Mouse (Mus musculus): ENCODE results near the gene Fnip1. TPM values are rescaled to one million over a fixed set of nuclear protein-coding genes. Genes with fewer than 3 reads are reported as not detected.

The Fnip1 gene
- polyA plus RNA-seq, 1 experiment from 2014 or later: 13.4 TPM

GRCm38 (mm10) chr11:54413017-54413416 lies 25.0 kb upstream of the Fnip1 start:
- 0 out of 2 replicates have a peak overlapping the region, but pooled peaks have one; percentile 9 for H3K4me2 ChIP-seq (ENCODE audit: low read depth, low read length)
- 11% methylated on average over 6 of the region's 6 CpGs for WGBS
- no peak overlapping the region for H3K27ac ChIP-seq (ENCODE audit: low read length)
- no peaks in the 10 kb centered on the region for H3K36me3 ChIP-seq (ENCODE audit: control insufficient read depth, insufficient read depth, low read length)
- no peaks in the 10 kb centered on the region for H3K9me3 ChIP-seq (replicated peaks; ENCODE audit: control insufficient read depth, low read length)
- H3K4me3 ChIP-seq (replicated peaks; ENCODE audit: low read length): no peak overlapping the region
- H3K9ac ChIP-seq (ENCODE audit: low read length): no peak overlapping the region
- ATAC-seq (ENCODE audit: insufficient read depth, low FRiP score): peak; percentile 83
- H3K4me1 ChIP-seq (ENCODE audit: control insufficient read depth, insufficient read depth, low read length): no peaks in the 10 kb centered on the region
- H3K27me3 ChIP-seq (ENCODE audit: control insufficient read depth, insufficient read depth, low read length): no peaks in the 10 kb centered on the region

GRCm38 (mm10) chr11:54423007-54423406 lies 15.0 kb upstream of the Fnip1 start:
- no peak overlapping the region for H3K4me2 ChIP-seq (ENCODE audit: low read depth, low read length)
- H3K27me3 ChIP-seq (ENCODE audit: control insufficient read depth, insufficient read depth, low read length): no peaks in the 10 kb centered on the region
- no peak for ATAC-seq (ENCODE audit: insufficient read depth, low FRiP score)
- no peaks in the 10 kb centered on the region for H3K4me1 ChIP-seq (ENCODE audit: control insufficient read depth, insufficient read depth, low read length)
- no peaks in the 10 kb centered on the region for H3K36me3 ChIP-seq (ENCODE audit: control insufficient read depth, insufficient read depth, low read length)
- H3K4me3 ChIP-seq (replicated peaks; ENCODE audit: low read length): no peak overlapping the region
- H3K27ac ChIP-seq (ENCODE audit: low read length): no peak overlapping the region
- 69% methylated on average over 4 of the region's 4 CpGs for WGBS
- H3K9me3 ChIP-seq (replicated peaks; ENCODE audit: control insufficient read depth, low read length): no peaks in the 10 kb centered on the region
- no peak overlapping the region for H3K9ac ChIP-seq (ENCODE audit: low read length)

- Histone ChIP-seq H3K4me3 (replicated peaks; ENCODE audit: low read length) (no peak overlapping the region), H3K9me3 (replicated peaks; ENCODE audit: control insufficient read depth, low read length) (no peaks in the 10 kb centered on the region), H3K36me3 (ENCODE audit: control insufficient read depth, insufficient read depth, low read length) (no peaks in the 10 kb centered on the region), H3K9ac (ENCODE audit: low read length) (no peak overlapping the region), H3K27me3 (ENCODE audit: control insufficient read depth, insufficient read depth, low read length) (no peaks in the 10 kb centered on the region), H3K4me2 (ENCODE audit: low read depth, low read length) (no peak overlapping the region), H3K4me1 (ENCODE audit: control insufficient read depth, insufficient read depth, low read length) (no peaks in the 10 kb centered on the region), H3K27ac (ENCODE audit: low read length) (no peak overlapping the region)
- no peak for ATAC-seq (ENCODE audit: insufficient read depth, low FRiP score)
- 71% methylated on average over 5 of the region's 5 CpGs for WGBS
Measured at GRCm38 (mm10) chr11:54426267-54426666, 11.7 kb upstream of the Fnip1 start.

- WGBS: 56% methylated on average over 2 of the region's 2 CpGs
- Histone ChIP-seq H3K9me3 (replicated peaks; ENCODE audit: control insufficient read depth, low read length) (no peaks in the 10 kb centered on the region), H3K36me3 (ENCODE audit: control insufficient read depth, insufficient read depth, low read length) (no peaks in the 10 kb centered on the region), H3K4me3 (replicated peaks; ENCODE audit: low read length) (no peak overlapping the region), H3K27me3 (ENCODE audit: control insufficient read depth, insufficient read depth, low read length) (no peaks in the 10 kb centered on the region), H3K27ac (ENCODE audit: low read length) (no peak overlapping the region), H3K4me1 (ENCODE audit: control insufficient read depth, insufficient read depth, low read length) (no peaks in the 10 kb centered on the region), H3K9ac (ENCODE audit: low read length) (no peak overlapping the region), H3K4me2 (ENCODE audit: low read depth, low read length) (no peak overlapping the region)
- no peak for ATAC-seq (ENCODE audit: insufficient read depth, low FRiP score)
Measured at GRCm38 (mm10) chr11:54427138-54427537, 10.9 kb upstream of the Fnip1 start.

- H3K4me1 ChIP-seq (ENCODE audit: control insufficient read depth, insufficient read depth, low read length): no peaks in the 10 kb centered on the region
- no peak for ATAC-seq (ENCODE audit: insufficient read depth, low FRiP score)
- 48% methylated on average over 12 of the region's 12 CpGs for WGBS
- no peak overlapping the region for H3K4me2 ChIP-seq (ENCODE audit: low read depth, low read length)
- no peak overlapping the region for H3K9ac ChIP-seq (ENCODE audit: low read length)
- H3K27me3 ChIP-seq (ENCODE audit: control insufficient read depth, insufficient read depth, low read length): no peaks in the 10 kb centered on the region
- no peaks in the 10 kb centered on the region for H3K36me3 ChIP-seq (ENCODE audit: control insufficient read depth, insufficient read depth, low read length)
- H3K9me3 ChIP-seq (replicated peaks; ENCODE audit: control insufficient read depth, low read length): no peaks in the 10 kb centered on the region
- no peak overlapping the region for H3K4me3 ChIP-seq (replicated peaks; ENCODE audit: low read length)
- no peak overlapping the region for H3K27ac ChIP-seq (ENCODE audit: low read length)
Measured at GRCm38 (mm10) chr11:54427695-54428352, 10.2 kb upstream of the Fnip1 start.

- H3K36me3 ChIP-seq (ENCODE audit: control insufficient read depth, insufficient read depth, low read length): no peaks in the 10 kb centered on the region
- H3K4me3 ChIP-seq (replicated peaks; ENCODE audit: low read length): no peak overlapping the region
- no peak overlapping the region for H3K4me2 ChIP-seq (ENCODE audit: low read depth, low read length)
- H3K27ac ChIP-seq (ENCODE audit: low read length): no peak overlapping the region
- no peak for ATAC-seq (ENCODE audit: insufficient read depth, low FRiP score)
- no peaks in the 10 kb centered on the region for H3K27me3 ChIP-seq (ENCODE audit: control insufficient read depth, insufficient read depth, low read length)
- no peaks in the 10 kb centered on the region for H3K9me3 ChIP-seq (replicated peaks; ENCODE audit: control insufficient read depth, low read length)
- no peaks in the 10 kb centered on the region for H3K4me1 ChIP-seq (ENCODE audit: control insufficient read depth, insufficient read depth, low read length)
- 87% methylated on average over 2 of the region's 2 CpGs for WGBS
- H3K9ac ChIP-seq (ENCODE audit: low read length): no peak overlapping the region
Measured at GRCm38 (mm10) chr11:54429224-54429623, 8.8 kb upstream of the Fnip1 start.

GRCm38 (mm10) chr11:54435797-54436196 lies 2.2 kb upstream of the Fnip1 start:
- peaks cover 4% of the 10 kb centered on the region; the same call in 1 of the 2 replicates for H3K4me1 ChIP-seq (ENCODE audit: control insufficient read depth, insufficient read depth, low read length)
- H3K4me2 ChIP-seq (ENCODE audit: low read depth, low read length): no peak overlapping the region
- WGBS: 93% methylated on average over 1 of the region's 1 CpGs
- no peaks in the 10 kb centered on the region for H3K9me3 ChIP-seq (replicated peaks; ENCODE audit: control insufficient read depth, low read length)
- ATAC-seq (ENCODE audit: insufficient read depth, low FRiP score): no peak
- H3K36me3 ChIP-seq (ENCODE audit: control insufficient read depth, insufficient read depth, low read length): no peaks in the 10 kb centered on the region
- H3K27ac ChIP-seq (ENCODE audit: low read length): no peak overlapping the region
- no peak overlapping the region for H3K9ac ChIP-seq (ENCODE audit: low read length)
- H3K27me3 ChIP-seq (ENCODE audit: control insufficient read depth, insufficient read depth, low read length): no peaks in the 10 kb centered on the region
- H3K4me3 ChIP-seq (replicated peaks; ENCODE audit: low read length): no peak overlapping the region

- Histone ChIP-seq H3K27ac (ENCODE audit: low read length) (0 out of 2 replicates have a peak overlapping the region, but pooled peaks have one; percentile 42), H3K36me3 (ENCODE audit: control insufficient read depth, insufficient read depth, low read length) (no peaks in the 10 kb centered on the region), H3K9me3 (replicated peaks; ENCODE audit: control insufficient read depth, low read length) (no peaks in the 10 kb centered on the region), H3K9ac (ENCODE audit: low read length) (peak overlapping the region; percentile 70), H3K27me3 (ENCODE audit: control insufficient read depth, insufficient read depth, low read length) (no peaks in the 10 kb centered on the region), H3K4me1 (ENCODE audit: control insufficient read depth, insufficient read depth, low read length) (peaks cover 4% of the 10 kb centered on the region; the same call in 1 of the 2 replicates), H3K4me2 (ENCODE audit: low read depth, low read length) (peak overlapping the region; percentile 39), H3K4me3 (replicated peaks; ENCODE audit: low read length) (peak overlapping the region; percentile 96)
- no peak for ATAC-seq (ENCODE audit: insufficient read depth, low FRiP score)
- 38% methylated on average over 8 of the region's 8 CpGs for WGBS
Measured at GRCm38 (mm10) chr11:54437310-54437822, 633 bp upstream of the Fnip1 start.

- Histone ChIP-seq H3K9ac (ENCODE audit: low read length) (peak overlapping the region; percentile 94), H3K4me2 (ENCODE audit: low read depth, low read length) (peak overlapping the region; percentile 78), H3K4me1 (ENCODE audit: control insufficient read depth, insufficient read depth, low read length) (peaks cover 4% of the 10 kb centered on the region; the same call in 1 of the 2 replicates), H3K9me3 (replicated peaks; ENCODE audit: control insufficient read depth, low read length) (no peaks in the 10 kb centered on the region), H3K4me3 (replicated peaks; ENCODE audit: low read length) (peak overlapping the region; percentile 96), H3K27me3 (ENCODE audit: control insufficient read depth, insufficient read depth, low read length) (no peaks in the 10 kb centered on the region), H3K27ac (ENCODE audit: low read length) (peak overlapping the region; percentile 66), H3K36me3 (ENCODE audit: control insufficient read depth, insufficient read depth, low read length) (no peaks in the 10 kb centered on the region)
- ATAC-seq (ENCODE audit: insufficient read depth, low FRiP score): peak; percentile 79
- 0% methylated on average over 47 of the region's 47 CpGs for whole genome bisulfite sequencing
Measured at GRCm38 (mm10) chr11:54438366-54438781, 375 bp downstream of the Fnip1 start.
